Mouse (Mus musculus) ovary, postnatal 10 days (tissue): Measurements from ENCODE around the gene Mrpl48.
"Not testable (repeated sequence)": the region's sequence is repeated elsewhere in the genome, so short reads cannot be mapped to it uniquely, and the experiment has no call there.

Experiments used
- DNase-seq: peaks from one replicate; pipeline ENCODE4 v3.0.0; 2022; ENCODE audit warnings: low spot score

The Mrpl48 gene

GRCm38 (mm10) chr7:100589816-100590215 lies 18.3 kb downstream of the Mrpl48 start:
- DNase-seq: no peak

GRCm38 (mm10) chr7:100582727-100583236 lies 25.3 kb downstream of the Mrpl48 start:
- peak; percentile 81 for DNase-seq

GRCm38 (mm10) chr7:100582235-100582634 lies 25.9 kb downstream of the Mrpl48 start:
- DNase-seq: no peak

GRCm38 (mm10) chr7:100578794-100579193 lies 29.3 kb downstream of the Mrpl48 start:
- no peak for DNase-seq

- DNase-seq: no peak
Measured at GRCm38 (mm10) chr7:100572704-100573103, 35.4 kb downstream of the Mrpl48 start.

- DNase-seq: no peak
Measured at GRCm38 (mm10) chr7:100572061-100572460, 36.0 kb downstream of the Mrpl48 start.

- no peak for DNase-seq
Measured at GRCm38 (mm10) chr7:100570930-100571715, 37.0 kb downstream of the Mrpl48 start.

GRCm38 (mm10) chr7:100569907-100570306 lies 38.2 kb downstream of the Mrpl48 start:
- no peak for DNase-seq

- DNase-seq: not testable (repeated sequence)
Measured at GRCm38 (mm10) chr7:100567238-100567637, 40.9 kb downstream of the Mrpl48 start.

- no peak for DNase-seq
Measured at GRCm38 (mm10) chr7:100561861-100562587, 46.1 kb downstream of the Mrpl48 start.

- no peak for DNase-seq
Measured at GRCm38 (mm10) chr7:100559331-100559730, 48.8 kb downstream of the Mrpl48 start.

- DNase-seq: no peak
Measured at GRCm38 (mm10) chr7:100557241-100557640, 50.9 kb downstream of the Mrpl48 start.

GRCm38 (mm10) chr7:100555431-100555951 lies 52.6 kb downstream of the Mrpl48 start:
- DNase-seq: no peak

GRCm38 (mm10) chr7:100554939-100555338 lies 53.2 kb downstream of the Mrpl48 start:
- DNase-seq: no peak

- DNase-seq: no peak
Measured at GRCm38 (mm10) chr7:100550338-100551007, 57.6 kb downstream of the Mrpl48 start.

GRCm38 (mm10) chr7:100549796-100550195 lies 58.3 kb downstream of the Mrpl48 start:
- no peak for DNase-seq

- DNase-seq: no peak
Measured at GRCm38 (mm10) chr7:100547631-100548030, 60.5 kb downstream of the Mrpl48 start.

GRCm38 (mm10) chr7:100544437-100544836 lies 63.7 kb downstream of the Mrpl48 start:
- DNase-seq: no peak

GRCm38 (mm10) chr7:100539516-100539915 lies 68.6 kb downstream of the Mrpl48 start:
- DNase-seq: no peak

- DNase-seq: no peak
Measured at GRCm38 (mm10) chr7:100537519-100537902, 70.6 kb downstream of the Mrpl48 start.

GRCm38 (mm10) chr7:100536804-100537518 lies 71.1 kb downstream of the Mrpl48 start, which contains the start of gene Coa4:
Coa4 (plus strand) TSS chr7:100537071.
- DNase-seq: peak; percentile 45

GRCm38 (mm10) chr7:100535831-100536230 lies 72.3 kb downstream of the Mrpl48 start:
- DNase-seq: no peak
